Mouse (Mus musculus) retina, postnatal 1 day (tissue): ENCODE measurements around the gene Sar1b.

Experiments used
- DNase-seq: peaks from one replicate; pipeline ENCODE4 v3.0.0-alpha.2; 2012

The Sar1b gene

DNA sequence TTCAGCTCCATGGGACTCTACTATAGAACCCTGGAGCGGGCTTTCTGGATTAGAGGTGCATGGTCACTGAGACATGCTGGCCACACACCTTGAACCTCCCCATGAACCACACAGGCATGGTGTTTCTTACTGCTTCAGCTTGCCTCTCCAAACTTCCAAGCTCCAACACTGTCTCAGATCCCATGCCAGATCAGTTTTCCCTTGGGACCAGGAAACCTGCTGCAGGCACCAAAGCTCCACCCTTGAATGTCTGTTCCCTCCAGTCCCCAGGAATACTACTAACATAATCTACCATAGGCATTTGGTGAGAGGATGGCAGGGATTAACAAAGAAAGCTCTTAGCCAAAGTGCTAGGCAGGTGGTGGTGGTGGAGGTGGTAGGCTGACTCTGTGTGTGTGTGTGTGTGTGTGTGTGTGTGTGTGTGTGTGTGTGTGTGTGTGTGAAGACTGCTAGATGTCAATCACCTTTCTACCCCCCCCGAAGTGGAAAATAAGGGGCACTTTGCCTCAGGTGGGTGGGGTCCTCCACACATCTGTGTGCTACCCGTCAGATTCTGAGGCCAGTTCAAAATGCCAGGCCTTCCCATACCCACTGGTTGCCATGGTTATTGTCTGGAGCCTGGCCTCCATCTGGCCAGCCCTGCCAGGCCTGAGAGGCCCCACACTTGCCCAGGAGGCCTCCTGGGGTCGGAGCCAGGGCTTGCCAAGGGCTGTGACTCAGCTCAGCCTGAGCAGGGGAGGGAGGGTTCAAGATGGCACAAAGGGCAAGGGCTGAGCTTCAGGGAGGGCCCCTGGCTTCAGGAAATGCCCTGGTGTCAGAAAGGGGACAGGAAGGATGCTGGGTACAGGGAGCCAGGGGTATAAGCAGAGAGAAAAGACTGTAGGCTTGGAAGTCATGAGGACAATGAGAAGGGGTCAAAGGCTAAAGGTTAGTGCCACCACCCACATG is 68.7 kb downstream of the Sar1b start:
- peak; percentile 31 for DNase-seq

DNA sequence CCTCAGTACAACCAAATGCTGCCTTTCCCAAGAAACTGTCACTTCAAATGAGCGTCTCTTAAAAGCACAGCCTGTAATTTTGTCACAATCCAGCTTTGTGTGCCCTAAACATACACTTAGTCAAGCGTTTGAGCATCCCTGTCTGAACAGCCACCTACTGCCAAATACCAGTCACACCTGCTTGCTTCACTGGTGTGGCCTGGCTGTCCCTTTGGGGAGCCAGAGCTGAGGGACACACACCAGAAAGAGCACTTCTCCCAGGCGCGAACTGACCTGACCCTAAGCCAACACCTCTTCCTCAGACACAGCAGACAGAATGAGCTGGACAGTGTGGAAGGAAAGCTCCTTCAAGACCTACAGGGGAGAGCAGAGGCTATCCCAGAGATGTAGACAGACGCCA is 69.5 kb downstream of the Sar1b start:
- DNase-seq: peak; percentile 30

DNA sequence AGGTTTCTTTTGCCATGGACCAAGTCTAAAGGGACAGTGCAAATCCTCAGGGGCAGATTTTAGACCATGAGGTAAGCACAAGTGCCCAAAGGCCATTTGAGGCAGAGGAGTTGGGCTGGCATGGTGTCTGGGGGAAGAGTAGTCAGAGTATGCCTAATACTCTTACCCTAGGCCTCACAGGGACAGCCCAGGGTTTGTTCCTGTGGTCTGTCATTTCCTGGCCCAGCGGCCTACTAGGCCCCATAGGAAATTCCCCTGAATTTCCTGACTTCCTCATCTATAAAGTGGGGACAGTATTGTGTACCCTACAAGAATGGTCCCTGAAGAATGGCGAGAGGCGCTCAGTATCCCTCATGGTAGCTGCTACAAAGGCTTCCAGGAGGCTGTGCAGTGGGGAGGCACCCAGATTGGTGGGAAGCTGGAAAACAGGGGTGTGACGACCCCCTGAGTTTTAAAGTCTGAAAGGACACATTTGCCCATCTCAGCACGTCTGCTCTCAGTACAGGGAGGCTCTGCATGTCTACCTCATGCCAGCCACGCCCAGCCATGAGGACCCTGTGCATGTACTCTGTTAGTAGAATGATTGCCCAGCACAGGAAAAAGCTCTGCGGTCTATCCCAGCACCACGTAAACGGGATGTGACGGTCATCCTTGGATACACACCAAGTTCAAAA is 70.0 kb downstream of the Sar1b start:
- no peak for DNase-seq

DNA sequence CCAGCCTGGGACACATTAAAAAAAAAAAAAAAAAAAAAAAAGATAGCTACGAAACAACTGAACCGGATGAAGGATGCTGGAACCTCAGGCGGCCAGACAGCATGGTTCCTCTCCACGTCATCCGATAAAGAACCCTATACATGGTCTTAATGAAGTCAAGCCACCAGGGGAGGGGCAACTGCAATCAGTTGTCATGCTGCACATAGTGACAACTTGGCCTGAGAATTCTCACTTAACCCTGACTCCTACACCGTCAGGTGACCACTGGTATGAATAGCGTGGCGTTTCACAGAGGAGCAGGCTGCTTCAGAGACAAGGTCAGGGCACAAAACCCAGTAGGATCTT is 70.6 kb downstream of the Sar1b start:
- no peak for DNase-seq

DNA sequence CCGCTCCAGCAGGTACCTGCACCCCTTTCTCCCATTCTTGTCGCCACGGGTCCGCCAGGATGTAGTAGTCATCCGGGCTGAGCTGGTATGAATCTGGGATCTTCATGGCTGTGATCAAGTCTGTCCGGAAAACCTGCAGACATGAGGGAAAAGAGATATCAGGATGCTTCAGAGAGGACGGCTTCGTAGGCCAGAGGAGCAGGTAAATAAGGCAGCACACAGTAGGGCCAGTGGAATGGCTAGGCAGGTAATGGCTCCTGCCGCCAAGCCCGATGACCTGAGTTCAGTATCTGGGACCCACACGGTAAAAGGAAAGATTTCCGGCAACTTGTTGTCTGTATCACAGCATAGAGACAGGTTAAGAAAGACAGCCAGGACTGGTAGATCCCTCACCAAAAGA is 72.1 kb downstream of the Sar1b start:
- DNase-seq: no peak

- DNase-seq: no peak
Observed at GRCm38 (mm10) chr11:51836506-51836905, 73.0 kb downstream of the Sar1b start.

DNA sequence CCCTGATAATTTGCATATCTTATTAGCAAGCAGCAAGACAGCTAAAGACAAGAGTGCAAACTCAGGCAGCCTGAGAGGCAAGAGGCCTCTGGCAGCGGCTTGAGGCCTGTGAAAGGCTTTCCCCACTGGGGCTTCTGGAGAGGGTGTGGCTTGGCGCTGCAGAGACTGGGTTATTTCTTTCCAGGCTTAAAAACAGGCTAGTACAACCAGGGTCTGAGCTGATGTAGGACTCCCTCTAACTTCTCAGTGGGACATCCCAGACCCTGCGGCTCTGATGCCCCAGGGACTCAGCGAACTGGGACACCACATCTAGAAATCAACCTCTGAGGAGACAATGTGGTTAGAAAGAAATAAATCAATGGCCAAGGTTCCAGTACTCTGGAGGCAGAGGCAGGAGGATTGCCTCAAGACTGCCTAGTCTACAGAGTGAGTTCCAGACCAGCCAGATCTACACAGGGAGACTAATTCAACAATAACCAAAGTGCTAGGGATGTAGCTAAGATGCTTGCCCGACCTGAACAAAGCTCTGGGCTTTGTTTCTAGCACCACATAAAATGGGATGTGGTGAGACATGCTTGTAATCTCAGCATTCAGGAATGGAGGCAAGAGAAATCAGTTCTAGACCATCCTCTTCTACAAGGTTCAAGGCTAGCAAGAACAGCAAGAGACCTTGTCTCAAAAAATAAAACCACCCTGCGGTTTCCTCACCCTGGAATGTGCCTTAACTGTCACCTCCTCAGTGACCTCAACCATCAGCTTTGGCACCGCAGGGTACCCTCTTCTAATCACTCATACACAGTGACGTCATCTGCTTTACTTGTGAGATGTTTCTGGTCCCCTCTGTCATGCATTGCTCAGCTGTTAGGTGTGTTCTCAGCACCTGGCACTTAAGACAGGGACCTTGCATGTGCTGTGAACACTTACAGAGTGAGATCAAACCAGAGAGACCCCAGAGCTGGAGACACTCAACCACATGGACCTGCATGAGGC is 74.0 kb downstream of the Sar1b start:
- no peak for DNase-seq

DNA sequence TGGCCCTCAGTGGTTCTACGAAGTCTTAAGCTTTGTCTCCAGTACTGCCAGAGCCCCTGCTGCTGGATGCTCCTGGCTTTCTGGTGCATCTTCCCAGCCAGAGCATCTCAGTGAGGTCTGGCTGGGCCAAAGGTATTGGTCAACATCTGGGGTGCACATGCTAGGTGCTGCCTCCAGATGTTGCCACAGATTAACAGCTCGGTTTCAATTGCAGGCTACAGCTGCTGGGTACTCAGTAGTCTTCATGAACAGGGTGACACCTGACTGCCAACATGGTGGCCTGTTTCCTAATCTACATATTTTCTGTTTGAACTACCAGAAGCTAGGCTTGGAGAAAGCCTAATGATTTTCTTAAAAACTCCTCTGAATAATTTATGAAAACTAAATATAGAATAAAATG is 75.6 kb downstream of the Sar1b start:
- DNase-seq: no peak

DNA sequence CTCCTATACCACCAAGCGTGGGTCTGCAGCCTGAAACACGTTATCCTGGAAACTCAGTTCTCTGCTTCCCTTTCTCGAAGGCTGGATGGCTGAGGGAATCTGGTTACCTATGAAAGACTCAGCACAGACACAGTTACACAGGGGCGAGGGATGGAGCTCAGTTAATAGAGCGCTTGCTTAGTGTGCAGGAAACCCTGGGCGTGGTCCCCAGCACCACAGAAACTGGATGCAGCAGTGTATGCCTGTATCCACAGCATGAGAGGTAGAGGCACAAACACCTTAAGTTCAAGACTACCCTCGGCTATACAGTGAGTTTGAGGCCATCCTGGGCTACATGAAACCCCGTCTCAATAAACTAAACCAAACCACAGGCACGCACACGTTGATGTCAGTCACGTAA is 76.5 kb downstream of the Sar1b start:
- DNase-seq: no peak

DNA sequence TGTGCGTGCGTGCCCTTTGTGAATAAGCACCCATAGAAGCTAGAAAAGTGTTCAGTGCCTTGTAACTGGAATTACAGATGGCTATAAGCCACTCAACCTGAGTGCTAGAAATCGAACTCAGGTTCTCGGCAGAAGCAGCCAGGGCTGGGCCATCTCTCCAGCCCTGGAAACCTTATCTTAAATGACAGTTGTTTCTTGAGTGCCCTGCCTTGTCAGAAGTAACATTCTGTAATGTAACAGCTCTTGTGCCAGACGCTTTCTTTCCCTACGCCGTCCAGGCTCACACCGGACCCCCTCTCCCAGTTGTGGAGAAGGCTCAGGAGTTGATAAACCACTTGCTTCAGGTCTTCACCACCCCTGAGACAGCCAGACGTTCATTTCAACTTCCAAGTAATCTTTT is 77.2 kb downstream of the Sar1b start:
- no peak for DNase-seq

- no peak for DNase-seq
Observed at GRCm38 (mm10) chr11:51841149-51841548, 77.7 kb downstream of the Sar1b start.
